Mouse (Mus musculus) kidney, adult 2 months (tissue): ENCODE data around the gene Pcp2. TPM values are rescaled to one million over a fixed set of nuclear protein-coding genes. Genes with fewer than 3 reads are reported as not detected.
"Not testable (repeated sequence)": the region's sequence is repeated elsewhere in the genome, so short reads cannot be mapped to it uniquely, and the experiment has no call there.

Experiments
- DNase-seq: peaks from one replicate; pipeline ENCODE4 v3.0.0; 2021
- H3K27ac ChIP-seq: fragments of 200-500 bp; 2 replicates; pipeline ENCODE4 v1.5.1; 2012; ENCODE audit warnings: low read depth, low read length, control low read depth, inconsistent platforms; ENCODE audit not compliant: insufficient read depth
- H3K27me3 ChIP-seq: fragments of 200-500 bp; replicated peaks from 2 replicates; pipeline ENCODE4 v1.6.1; 2012; ENCODE audit warnings: mild to moderate bottlenecking, moderate library complexity, low read length, inconsistent platforms; ENCODE audit not compliant: control insufficient read depth, insufficient read depth
- H3K36me3 ChIP-seq: fragments of 200-500 bp; 2 replicates; pipeline ENCODE4 v1.6.1; 2012; ENCODE audit warnings: mild to moderate bottlenecking, moderate library complexity, low read length, inconsistent platforms; ENCODE audit not compliant: control insufficient read depth, insufficient read depth
- H3K4me1 ChIP-seq: fragments of 200-500 bp; 2 replicates; pipeline ENCODE4 v1.6.1; 2011; ENCODE audit warnings: low read length; ENCODE audit not compliant: control insufficient read depth, insufficient read depth
- H3K4me3 ChIP-seq: fragments of 200-500 bp; 2 replicates; pipeline ENCODE4 v1.5.1; 2011; ENCODE audit warnings: mild to moderate bottlenecking, low read depth, low read length, control low read depth; ENCODE audit not compliant: insufficient read depth
- CTCF ChIP-seq: fragments of 200-500 bp; conservative IDR thresholded peaks from 2 replicates; pipeline ENCODE4 v1.5.1; 2011; ENCODE audit warnings: low read depth, mild to moderate bottlenecking, control low read depth, low read length, moderate library complexity, mixed read lengths; ENCODE audit not compliant: insufficient read depth, insufficient read length
- POLR2A ChIP-seq: fragments of 200-500 bp; IDR thresholded peaks from one replicate; pipeline ENCODE4 v1.6.1; 2011; ENCODE audit warnings: low read depth, low read length, control low read depth
- WGBS: fragments of 180-500 bp; shearing (Covaris S2); methylation state at CpG from one replicate; pipeline ENCODE4 v1.1.7; 2018; 5-methylcytosine and 5-hydroxymethylcytosine counted together
- polyA plus RNA-seq: library from polyadenylated mRNA; depleted of rRNA; stranded (reverse); fragments of >200 nt; gene quantifications from 2 replicates; pipeline ENCODE4 v1.2.3, GENCODE M21; 2012; rRNA removed

Pcp2 gene
- polyA plus RNA-seq, 1 experiment: not detected

DNA sequence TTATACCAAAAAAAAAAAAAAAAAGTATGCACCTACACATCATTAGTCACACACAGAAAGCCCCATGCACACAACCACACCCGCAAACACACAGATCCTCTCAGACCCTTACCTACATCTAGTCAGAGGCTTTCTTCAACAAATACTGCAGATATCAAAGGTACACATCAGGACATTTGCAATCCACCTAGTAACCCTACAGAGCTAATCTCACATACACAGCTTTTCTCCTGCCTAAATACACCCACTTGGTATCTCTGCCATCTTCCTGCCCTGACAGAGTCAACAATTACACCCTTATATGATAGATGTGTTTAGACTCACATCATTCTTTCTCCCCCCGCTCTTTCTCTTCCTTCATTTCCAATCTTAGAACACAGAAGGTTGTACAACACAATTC is 38.9 kb downstream of the Pcp2 start:
- TF ChIP-seq CTCF (no peak), POLR2A (no peak)
- 96% methylated on average over 2 of the region's 2 CpGs for WGBS
- H3K27ac ChIP-seq: no peak overlapping the region
- no peak for DNase-seq
- no peak overlapping the region for H3K4me3 ChIP-seq
- H3K36me3 ChIP-seq: no peaks in the 10 kb centered on the region
- no peaks in the 10 kb centered on the region for H3K27me3 ChIP-seq
- no peaks in the 10 kb centered on the region for H3K4me1 ChIP-seq

DNA sequence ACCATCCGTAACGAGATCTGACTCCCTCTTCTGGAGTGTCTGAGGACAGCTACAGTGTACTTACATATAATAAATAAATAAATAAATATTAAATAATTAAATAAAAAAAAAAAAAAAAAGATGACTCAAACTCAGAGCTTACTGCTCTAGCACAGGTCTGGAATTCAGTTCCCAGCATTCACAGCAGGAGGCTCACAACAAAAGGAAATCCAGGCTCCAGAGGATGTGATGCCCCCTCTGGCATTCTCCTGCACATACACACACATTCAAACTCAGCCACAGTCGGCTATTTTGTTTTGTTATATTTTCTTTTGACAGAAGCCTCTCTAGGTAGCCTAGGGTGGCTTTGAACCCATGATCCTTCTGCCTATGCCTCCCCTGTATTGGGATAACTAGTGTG is 43.4 kb downstream of the Pcp2 start:
- H3K27me3 ChIP-seq, H3K4me3 ChIP-seq, H3K36me3 ChIP-seq, H3K4me1 ChIP-seq, H3K27ac ChIP-seq, DNase-seq: not testable (repeated sequence)
- WGBS: 86% methylated on average over 3 of the region's 3 CpGs

GRCm38 (mm10) chr8:3579390-3580364 is 45.7 kb downstream of the Pcp2 start:
- DNase-seq: no peak
- Histone ChIP-seq H3K27ac (no peak overlapping the region), H3K4me1 (no peaks in the 10 kb centered on the region), H3K36me3 (no peaks in the 10 kb centered on the region), H3K27me3 (no peaks in the 10 kb centered on the region), H3K4me3 (no peak overlapping the region)
- WGBS: 74% methylated on average over 9 of the region's 9 CpGs
- TF ChIP-seq CTCF: no peak
- no peak for TF ChIP-seq POLR2A

GRCm38 (mm10) chr8:3576211-3576960 is 49.0 kb downstream of the Pcp2 start:
- no peaks in the 10 kb centered on the region for H3K36me3 ChIP-seq
- no peaks in the 10 kb centered on the region for H3K27me3 ChIP-seq
- no peak overlapping the region for H3K4me3 ChIP-seq
- no peak for DNase-seq
- H3K4me1 ChIP-seq: no peaks in the 10 kb centered on the region
- H3K27ac ChIP-seq: no peak overlapping the region
- no peak for TF ChIP-seq CTCF
- no peak for TF ChIP-seq POLR2A
- WGBS: 65% methylated on average over 15 of the region's 15 CpGs

GRCm38 (mm10) chr8:3574546-3574945 is 50.8 kb downstream of the Pcp2 start:
- no peak for DNase-seq
- Histone ChIP-seq H3K4me1 (no peaks in the 10 kb centered on the region), H3K36me3 (no peaks in the 10 kb centered on the region), H3K27ac (no peak overlapping the region), H3K4me3 (no peak overlapping the region), H3K27me3 (no peaks in the 10 kb centered on the region)
- WGBS: 88% methylated on average over 3 of the region's 3 CpGs
- no peak for TF ChIP-seq CTCF

Other genes starting within 250 kb of the Pcp2 start
- 37.9 and 38.9 TPM in 2 replicates for gene Arhgef18, start 232.5 kb downstream of the Pcp2 start, polyA plus RNA-seq
- 15.1 and 15.5 TPM in 2 replicates for gene Pex11g, start 157.9 kb downstream of the Pcp2 start, polyA plus RNA-seq
- gene Tex45, start 154.7 kb downstream of the Pcp2 start, polyA plus RNA-seq: 0.05 and 0.11 TPM in 2 replicates
- 43.2 and 58.6 TPM in 2 replicates for gene Zfp358, start 132.4 kb downstream of the Pcp2 start, polyA plus RNA-seq
- gene Mcoln1, start 125.1 kb downstream of the Pcp2 start, polyA plus RNA-seq: 239 and 302 TPM in 2 replicates
- 53.3 and 70.7 TPM in 2 replicates for gene Pnpla6, start 110.2 kb downstream of the Pcp2 start, polyA plus RNA-seq
- 6.4 and 7.3 TPM in 2 replicates for gene C330021F23Rik, start 57.6 kb downstream of the Pcp2 start, polyA plus RNA-seq
- 44.1 and 47.6 TPM in 2 replicates for gene Camsap3, start 38.3 kb downstream of the Pcp2 start, polyA plus RNA-seq
- 44.8 and 46.2 TPM in 2 replicates for gene Xab2, start 4.2 kb downstream of the Pcp2 start, polyA plus RNA-seq
- gene Pet100, start 4.0 kb downstream of the Pcp2 start, polyA plus RNA-seq: 15.6 and 27.2 TPM in 2 replicates
- gene Stxbp2, start 5.4 kb upstream of the Pcp2 start, polyA plus RNA-seq: 169 and 173 TPM in 2 replicates
- gene Retn, start 30.2 kb upstream of the Pcp2 start, polyA plus RNA-seq: 47.2 and 76.9 TPM in 2 replicates
- 0.10 and 0.53 TPM in 2 replicates for gene Mcemp1, start 40.2 kb upstream of the Pcp2 start, polyA plus RNA-seq
- 15.1 and 15.5 TPM in 2 replicates for gene Fcor, start 46.8 kb upstream of the Pcp2 start, polyA plus RNA-seq
- 30.5 and 30.8 TPM in 2 replicates for gene Trappc5, start 50.8 kb upstream of the Pcp2 start, polyA plus RNA-seq
- 0.31 and 4.5 TPM in 2 replicates for gene Fcer2a, start 68.6 kb upstream of the Pcp2 start, polyA plus RNA-seq
- 0.50 TPM in 1 of 2 replicates, not detected in the other for gene Clec4g, start 95.1 kb upstream of the Pcp2 start, polyA plus RNA-seq
- gene Cd209a, start 123.4 kb upstream of the Pcp2 start, polyA plus RNA-seq: 0.79 and 1.1 TPM in 2 replicates
- 0.13 TPM in 1 of 2 replicates, not detected in the other for gene Cd209e, start 228.8 kb upstream of the Pcp2 start, polyA plus RNA-seq